Mouse (Mus musculus): ENCODE data around the gene Olfr175-ps1. TPM values are rescaled to one million over a fixed set of nuclear protein-coding genes. Genes with fewer than 3 reads are reported as not detected.

Gene Olfr175-ps1
- not detected in 2 replicates for polyA plus RNA-seq (2015; fragmentation: Nextera tagmentation; extraction: Ambion mirVana)

DNA sequence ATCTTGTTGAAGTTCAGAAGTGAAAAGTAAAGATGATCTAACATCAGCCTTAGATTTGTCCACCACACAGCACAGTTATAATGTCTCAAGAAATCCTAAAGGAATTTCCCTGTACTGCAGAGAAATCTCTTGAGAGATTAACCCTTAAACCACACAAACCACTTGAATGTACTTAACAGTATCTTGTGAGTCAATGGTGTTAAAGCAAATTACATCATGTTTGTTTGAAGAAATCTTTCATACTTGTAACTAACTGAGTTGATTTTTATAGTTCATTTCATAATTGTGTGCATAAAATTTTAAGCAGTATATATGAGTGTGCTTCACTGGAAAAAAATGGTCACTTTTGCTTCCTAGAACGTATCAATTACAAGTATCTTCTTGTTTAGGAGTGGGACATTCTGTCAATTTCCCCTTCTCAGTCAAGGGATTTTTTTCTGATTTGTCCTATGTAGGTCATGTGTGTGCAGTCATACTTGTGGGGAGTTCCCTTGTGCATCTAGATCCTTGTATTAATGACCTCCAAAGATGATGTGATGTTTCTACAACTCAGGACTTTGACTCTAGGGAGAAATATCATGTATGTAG, at the start of gene Olfr175-ps1:
TSS of gene Olfr175-ps1 (minus strand) at position 51 of the 588 bp plus-strand sequence.
- WGBS = 81% methylated on average over 1 of the region's 1 CpGs

DNA sequence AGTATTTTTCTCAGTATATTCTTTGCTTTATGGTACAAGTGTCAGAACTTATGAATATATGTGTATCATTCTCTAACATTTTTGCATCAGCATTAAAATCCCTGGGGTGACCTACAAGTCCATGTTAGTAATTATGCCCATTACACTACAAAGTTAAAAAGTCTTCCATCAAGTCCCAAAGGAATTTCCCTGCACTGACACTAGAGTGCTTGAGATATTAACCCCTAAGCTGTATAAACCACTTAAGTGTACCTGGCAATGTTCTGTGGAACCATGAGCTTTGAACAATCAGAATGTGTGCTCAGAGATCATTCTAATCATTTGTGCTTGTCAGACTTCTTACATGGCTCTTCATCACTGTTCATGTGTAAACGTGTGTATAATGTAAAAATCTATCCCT, 48.1 kb upstream of the Olfr175-ps1 start, which contains the start of gene Olfr177:
TSS of gene Olfr177 (minus strand) at position 101 of the 400 bp plus-strand sequence.
- 57% methylated on average over 1 of the region's 1 CpGs for WGBS
- Histone ChIP-seq H3K27me3 (no peaks in the 10 kb centered on the region), H3K4me1 (no peaks in the 10 kb centered on the region), H3K4me3 (no peak within 1 kb of the TSS), H3K27ac (no peak within 1 kb of the TSS), H3K4me2 (no peak within 1 kb of the TSS), H3K9ac (no peak within 1 kb of the TSS), H3K9me3 (no peaks in the 10 kb centered on the region), H3K36me3 (no peaks in the 10 kb centered on the region)
- ATAC-seq (ENCODE audit: insufficient number of reproducible peaks, insufficient read depth, low FRiP score, low TSS enrichment, low read depth) = no peak

More for the DNA sequence above, at the start of gene Olfr175-ps1:
- no peaks in the 10 kb centered on the region for H3K27me3 ChIP-seq
- H3K36me3 ChIP-seq = no peaks in the 10 kb centered on the region
- H3K4me3 ChIP-seq = no peak within 1 kb of the TSS
- no peaks in the 10 kb centered on the region for H3K4me1 ChIP-seq
- no peak within 1 kb of the TSS for H3K4me2 ChIP-seq
- ATAC-seq (ENCODE audit: insufficient number of reproducible peaks, insufficient read depth, low FRiP score, low TSS enrichment, low read depth) = no peak
- no peak within 1 kb of the TSS for H3K9ac ChIP-seq
- H3K9me3 ChIP-seq = no peaks in the 10 kb centered on the region
- H3K27ac ChIP-seq = no peak within 1 kb of the TSS

DNA sequence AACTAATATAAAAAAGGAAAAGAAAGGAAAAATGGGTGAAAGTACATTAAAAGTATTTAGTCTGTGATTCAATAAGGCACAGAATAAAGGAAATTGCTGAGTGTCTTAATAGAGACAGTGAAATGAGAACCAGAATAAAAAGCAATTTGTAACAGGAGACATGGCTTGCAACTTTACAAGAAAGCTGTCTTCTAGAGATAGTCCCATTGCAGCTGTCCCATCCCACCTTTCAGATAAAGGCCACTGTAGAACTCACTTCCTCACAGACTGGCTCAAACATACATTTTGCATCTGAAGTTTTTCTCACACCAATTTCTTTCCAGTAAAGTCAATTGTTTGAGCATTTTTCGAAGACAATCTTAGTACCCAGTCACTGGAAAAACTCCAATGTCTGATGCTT, 34.9 kb upstream of the Olfr175-ps1 start:
- Histone ChIP-seq H3K4me3 (no peak overlapping the region), H3K4me1 (no peaks in the 10 kb centered on the region), H3K27ac (no peak overlapping the region), H3K36me3 (no peaks in the 10 kb centered on the region), H3K9me3 (no peaks in the 10 kb centered on the region), H3K9ac (no peak overlapping the region), H3K27me3 (no peaks in the 10 kb centered on the region), H3K4me2 (no peak overlapping the region)
- WGBS = 64% methylated on average over 1 of the region's 1 CpGs
- no peak for ATAC-seq (ENCODE audit: insufficient number of reproducible peaks, insufficient read depth, low FRiP score, low TSS enrichment, low read depth)

DNA sequence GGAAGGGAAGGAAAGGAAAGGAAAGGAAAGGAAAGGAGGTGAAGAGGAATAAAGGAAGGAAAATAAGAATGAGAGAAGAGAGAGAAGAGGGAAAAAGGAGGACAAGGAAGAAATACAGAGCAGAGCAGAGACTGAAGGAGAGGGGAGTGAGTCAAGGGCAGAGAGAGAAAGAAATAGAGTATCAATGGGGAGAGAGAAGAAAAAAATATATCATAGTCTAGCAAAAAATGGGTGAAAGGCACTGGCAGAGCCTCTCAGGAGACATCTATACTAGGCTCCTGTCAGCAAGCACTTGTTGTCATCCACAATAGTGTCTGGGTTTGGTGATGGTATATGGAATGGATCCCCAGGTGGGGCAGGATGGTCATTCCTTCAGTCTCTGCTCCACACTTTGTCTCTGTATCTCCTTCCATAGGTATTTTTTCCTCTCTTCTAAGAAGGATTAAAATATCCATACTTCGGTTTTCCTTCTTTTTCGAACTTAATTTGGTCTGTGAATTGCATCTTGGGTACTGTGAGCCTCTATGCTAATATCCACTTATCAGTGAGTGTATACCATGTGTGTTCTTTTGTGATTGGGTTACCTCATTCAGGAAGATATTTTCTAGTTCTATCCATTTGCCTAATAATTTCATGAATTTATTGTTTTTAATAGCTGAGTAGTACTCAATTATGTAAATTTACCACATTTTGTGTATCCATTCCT, 33.6 kb upstream of the Olfr175-ps1 start:
- no peak for ATAC-seq (ENCODE audit: insufficient number of reproducible peaks, insufficient read depth, low FRiP score, low TSS enrichment, low read depth)
- Histone ChIP-seq H3K27me3 (no peaks in the 10 kb centered on the region), H3K27ac (no peak overlapping the region), H3K9me3 (no peaks in the 10 kb centered on the region), H3K4me1 (no peaks in the 10 kb centered on the region), H3K4me3 (no peak overlapping the region), H3K36me3 (no peaks in the 10 kb centered on the region), H3K9ac (no peak overlapping the region), H3K4me2 (no peak overlapping the region)
- WGBS = 87% methylated on average over 2 of the region's 2 CpGs

DNA sequence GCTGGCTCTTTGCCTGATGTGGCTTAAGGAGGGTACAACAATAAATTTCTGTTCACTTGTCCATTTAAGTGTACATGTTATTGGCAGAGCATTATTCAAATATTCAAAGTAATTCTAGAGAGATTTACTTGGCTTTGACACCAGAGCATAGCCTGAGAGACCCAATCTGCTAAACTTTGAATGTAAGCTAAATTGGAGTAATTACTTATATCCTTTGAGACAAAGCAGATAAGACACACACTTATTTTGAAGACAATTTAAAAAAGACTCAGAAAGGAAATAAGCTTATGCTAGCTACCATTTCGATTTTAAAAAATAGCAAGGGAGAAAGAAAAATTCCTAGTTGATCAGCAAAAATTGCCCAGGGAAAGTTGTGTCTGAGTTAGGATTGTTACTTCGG, 26.4 kb downstream of the Olfr175-ps1 start, which contains the start of gene Olfr173:
TSS of gene Olfr173 (minus strand) at position 101 of the 400 bp plus-strand sequence.
- H3K4me2 ChIP-seq = no peak within 1 kb of the TSS
- H3K4me1 ChIP-seq = no peaks in the 10 kb centered on the region
- ATAC-seq (ENCODE audit: insufficient number of reproducible peaks, insufficient read depth, low FRiP score, low TSS enrichment, low read depth) = no peak
- WGBS = 72% methylated on average over 2 of the region's 2 CpGs
- no peak within 1 kb of the TSS for H3K9ac ChIP-seq
- H3K9me3 ChIP-seq = no peaks in the 10 kb centered on the region
- no peak within 1 kb of the TSS for H3K27ac ChIP-seq
- no peaks in the 10 kb centered on the region for H3K36me3 ChIP-seq
- no peak within 1 kb of the TSS for H3K4me3 ChIP-seq
- H3K27me3 ChIP-seq = no peaks in the 10 kb centered on the region

Other genes starting within 250 kb of the Olfr175-ps1 start
- not detected in 2 replicates for gene Gm813, start 209.8 kb downstream of the Olfr175-ps1 start, polyA plus RNA-seq (2015; fragmentation: Nextera tagmentation; extraction: Ambion mirVana)
- gene E330017A01Rik, start 188.0 kb downstream of the Olfr175-ps1 start, polyA plus RNA-seq (2015; fragmentation: Nextera tagmentation; extraction: Ambion mirVana) = not detected in 2 replicates
- 21.0 and 28.3 TPM in 2 replicates for gene Cpox, start 156.5 kb downstream of the Olfr175-ps1 start, polyA plus RNA-seq (2015; fragmentation: Nextera tagmentation; extraction: Ambion mirVana)
- 0.21 TPM in 1 of 2 replicates, not detected in the other for gene Gpr15, start 107.7 kb downstream of the Olfr175-ps1 start, polyA plus RNA-seq (2015; fragmentation: Nextera tagmentation; extraction: Ambion mirVana)
- gene Cldnd1, start 98.9 kb downstream of the Olfr175-ps1 start, polyA plus RNA-seq (2015; fragmentation: Nextera tagmentation; extraction: Ambion mirVana) = 134 and 153 TPM in 2 replicates
- gene Olfr172, start 63.6 kb downstream of the Olfr175-ps1 start, polyA plus RNA-seq (2015; fragmentation: Nextera tagmentation; extraction: Ambion mirVana) = not detected in 2 replicates
- gene Olfr173, start 26.5 kb downstream of the Olfr175-ps1 start, polyA plus RNA-seq (2015; fragmentation: Nextera tagmentation; extraction: Ambion mirVana) = not detected in 2 replicates
- not detected in 2 replicates for gene Olfr177, start 48.0 kb upstream of the Olfr175-ps1 start, polyA plus RNA-seq (2015; fragmentation: Nextera tagmentation; extraction: Ambion mirVana)
- not detected in 2 replicates for gene Olfr178, start 65.3 kb upstream of the Olfr175-ps1 start, polyA plus RNA-seq (2015; fragmentation: Nextera tagmentation; extraction: Ambion mirVana)
- not detected in 2 replicates for gene Olfr181, start 102.0 kb upstream of the Olfr175-ps1 start, polyA plus RNA-seq (2015; fragmentation: Nextera tagmentation; extraction: Ambion mirVana)
- not detected in 2 replicates for gene Olfr180, start 102.6 kb upstream of the Olfr175-ps1 start, polyA plus RNA-seq (2015; fragmentation: Nextera tagmentation; extraction: Ambion mirVana)
- gene Olfr183, start 168.6 kb upstream of the Olfr175-ps1 start, polyA plus RNA-seq (2015; fragmentation: Nextera tagmentation; extraction: Ambion mirVana) = not detected in 2 replicates
- not detected in 2 replicates for gene Olfr186, start 203.5 kb upstream of the Olfr175-ps1 start, polyA plus RNA-seq (2015; fragmentation: Nextera tagmentation; extraction: Ambion mirVana)
- not detected in 2 replicates for gene Olfr187, start 213.0 kb upstream of the Olfr175-ps1 start, polyA plus RNA-seq (2015; fragmentation: Nextera tagmentation; extraction: Ambion mirVana)